Mouse (Mus musculus) CH12F3 (cell line): ENCODE results near the gene Bloc1s4.

Source experiments
- in situ Hi-C: fragments of 300-500 bp; cut with MboI; formaldehyde crosslinking; loops from 2 replicates; pipeline ENCODE4 v1.14.3; 2020; ENCODE audit warnings: low sequenced_read_pairs

Bloc1s4 gene

GRCm38 (mm10) chr5:36742126-36742848, 6.2 kb downstream of the Bloc1s4 start:
- in situ Hi-C loops: loop anchor here (5.0 to 10.0 kb wide), 2 partner anchors 140 to 267 kb away; no protein-coding TSS in a partner anchor

- in situ Hi-C loops: loop anchor here (5.0 to 10.0 kb wide), 2 partner anchors 138 to 265 kb away; no protein-coding TSS in a partner anchor
Observed at GRCm38 (mm10) chr5:36739829-36740228, 8.6 kb downstream of the Bloc1s4 start.

- in situ Hi-C loops: no loop called here
Observed at GRCm38 (mm10) chr5:36738799-36739615, 9.4 kb downstream of the Bloc1s4 start.

GRCm38 (mm10) chr5:36737765-36738164, 10.7 kb downstream of the Bloc1s4 start:
- in situ Hi-C loops: no loop called here

- in situ Hi-C loops: no loop called here
Observed at GRCm38 (mm10) chr5:36736009-36736408, 12.4 kb downstream of the Bloc1s4 start.

- in situ Hi-C loops: no loop called here
Observed at GRCm38 (mm10) chr5:36735106-36735505, 13.3 kb downstream of the Bloc1s4 start.

GRCm38 (mm10) chr5:36733405-36733804, 15.0 kb downstream of the Bloc1s4 start:
- in situ Hi-C loops: no loop called here

GRCm38 (mm10) chr5:36731901-36732652, 16.4 kb downstream of the Bloc1s4 start:
- in situ Hi-C loops: no loop called here

- in situ Hi-C loops: no loop called here
Observed at GRCm38 (mm10) chr5:36730689-36731088, 17.8 kb downstream of the Bloc1s4 start.

- in situ Hi-C loops: no loop called here
Observed at GRCm38 (mm10) chr5:36729923-36730322, 18.5 kb downstream of the Bloc1s4 start.

- in situ Hi-C loops: no loop called here
Observed at GRCm38 (mm10) chr5:36729086-36729473, 19.4 kb downstream of the Bloc1s4 start.

- in situ Hi-C loops: no loop called here
Observed at GRCm38 (mm10) chr5:36728403-36729085, 19.9 kb downstream of the Bloc1s4 start.

GRCm38 (mm10) chr5:36727776-36728175, 20.7 kb downstream of the Bloc1s4 start:
- in situ Hi-C loops: no loop called here

GRCm38 (mm10) chr5:36727136-36727535, 21.3 kb downstream of the Bloc1s4 start:
- in situ Hi-C loops: no loop called here

GRCm38 (mm10) chr5:36726387-36726801, 22.1 kb downstream of the Bloc1s4 start:
- in situ Hi-C loops: no loop called here

GRCm38 (mm10) chr5:36725861-36726260, 22.6 kb downstream of the Bloc1s4 start:
- in situ Hi-C loops: no loop called here

GRCm38 (mm10) chr5:36724274-36724673, 24.2 kb downstream of the Bloc1s4 start:
- in situ Hi-C loops: no loop called here

GRCm38 (mm10) chr5:36723356-36723755, 25.1 kb downstream of the Bloc1s4 start:
- in situ Hi-C loops: no loop called here

- in situ Hi-C loops: no loop called here
Observed at GRCm38 (mm10) chr5:36722415-36722856, 26.0 kb downstream of the Bloc1s4 start.

GRCm38 (mm10) chr5:36720710-36721375, 27.6 kb downstream of the Bloc1s4 start:
- in situ Hi-C loops: no loop called here
